Mouse (Mus musculus): ENCODE results near the gene Tmem147.
"Not testable (repeated sequence)": the region's sequence is repeated elsewhere in the genome, so short reads cannot be mapped to it uniquely, and the experiment has no call there.

Gene Tmem147

DNA sequence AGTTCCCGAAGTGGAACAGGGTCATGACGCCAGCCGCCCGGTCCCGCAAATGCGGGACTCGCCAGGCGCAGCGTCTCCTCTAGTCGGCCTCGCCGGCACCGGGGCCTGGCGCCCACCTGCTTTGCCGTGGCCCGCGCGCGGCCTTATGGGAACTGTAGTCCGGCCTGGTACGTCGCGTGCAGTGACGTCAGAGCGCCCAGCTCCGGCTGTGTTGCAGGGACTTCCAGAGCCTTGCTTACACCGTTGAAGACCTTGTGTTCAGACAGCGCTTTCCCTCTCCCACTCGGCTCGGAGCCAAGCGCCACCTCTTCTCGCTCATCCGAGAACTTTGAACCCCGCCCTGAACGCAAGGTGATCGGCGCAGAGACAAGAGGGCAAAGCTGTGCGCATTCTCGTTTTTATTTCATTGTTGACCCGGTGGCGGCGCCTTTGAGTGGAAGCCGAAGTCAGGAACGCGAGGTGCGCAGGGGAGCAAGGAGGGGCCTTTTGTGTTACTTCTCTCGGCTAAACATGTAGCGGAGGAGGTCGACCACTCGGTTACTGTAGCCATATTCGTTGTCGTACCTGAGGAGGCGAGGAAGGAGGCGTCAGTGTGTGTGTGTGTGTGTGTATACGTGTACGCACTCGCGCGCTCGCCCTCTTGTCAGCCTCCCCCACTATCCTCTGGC is at the start of gene Tmem147:
Gene Tmem147 (minus strand): TSS at position 145 of the 668 bp plus-strand sequence.
- DNase-seq: peak; percentile 99

- no peak for DNase-seq
Observed at GRCm38 (mm10) chr7:30777911-30778310, 48.6 kb upstream of the Tmem147 start.

- DNase-seq: no peak
Observed at GRCm38 (mm10) chr7:30777081-30777579, 47.8 kb upstream of the Tmem147 start.

- DNase-seq: no peak
Observed at GRCm38 (mm10) chr7:30776104-30776503, 46.8 kb upstream of the Tmem147 start.

GRCm38 (mm10) chr7:30769236-30769635 is 39.9 kb upstream of the Tmem147 start:
- DNase-seq: no peak

DNA sequence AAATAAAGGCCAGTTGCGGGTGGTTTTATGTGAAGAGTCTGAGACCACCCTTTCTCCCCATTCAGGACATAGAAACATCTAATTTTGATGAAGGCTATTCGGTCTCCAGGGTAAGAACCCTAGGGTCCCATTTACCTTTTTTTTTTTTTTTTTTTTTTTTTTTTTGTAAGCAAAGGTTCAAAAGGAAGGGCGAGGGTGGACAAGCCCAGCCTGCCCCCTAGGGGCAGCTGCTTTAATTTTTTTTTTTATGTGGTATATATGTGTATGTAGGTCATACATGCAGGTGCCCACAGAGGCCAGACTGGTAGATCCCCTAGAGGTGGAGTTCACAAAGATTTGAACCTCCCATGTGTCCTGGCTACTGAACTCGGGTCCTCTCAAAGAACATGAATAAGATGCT is 37.1 kb upstream of the Tmem147 start:
- DNase-seq: no peak

- DNase-seq: no peak
Observed at GRCm38 (mm10) chr7:30765173-30765572, 35.8 kb upstream of the Tmem147 start.

DNA sequence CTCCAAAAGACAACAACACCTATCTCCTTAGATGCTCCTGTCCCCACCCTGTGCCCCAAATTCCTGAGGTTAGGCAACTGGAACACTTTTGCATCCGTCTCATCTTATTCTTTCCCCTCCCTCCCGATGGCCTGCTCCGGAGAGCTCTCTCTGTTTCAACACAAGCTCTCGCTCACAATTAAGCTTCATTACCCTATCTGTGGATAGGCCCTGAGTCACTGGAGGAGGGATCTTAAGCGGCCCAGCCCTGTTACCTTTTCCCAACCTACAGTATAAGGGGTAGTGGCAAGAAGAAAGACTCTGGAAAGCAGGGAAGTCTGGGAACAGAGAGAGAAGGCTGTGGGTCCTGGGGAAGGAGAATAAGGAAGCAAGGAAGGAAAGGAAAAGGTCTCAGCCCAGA is 34.1 kb upstream of the Tmem147 start, which contains the start of gene Dmkn:
Gene Dmkn (plus strand): TSS at position 301 of the 400 bp plus-strand sequence.
- DNase-seq: no peak

- DNase-seq: no peak
Observed at GRCm38 (mm10) chr7:30761769-30762352, 32.5 kb upstream of the Tmem147 start.

GRCm38 (mm10) chr7:30758853-30759252 is 29.5 kb upstream of the Tmem147 start:
- DNase-seq: no peak

DNA sequence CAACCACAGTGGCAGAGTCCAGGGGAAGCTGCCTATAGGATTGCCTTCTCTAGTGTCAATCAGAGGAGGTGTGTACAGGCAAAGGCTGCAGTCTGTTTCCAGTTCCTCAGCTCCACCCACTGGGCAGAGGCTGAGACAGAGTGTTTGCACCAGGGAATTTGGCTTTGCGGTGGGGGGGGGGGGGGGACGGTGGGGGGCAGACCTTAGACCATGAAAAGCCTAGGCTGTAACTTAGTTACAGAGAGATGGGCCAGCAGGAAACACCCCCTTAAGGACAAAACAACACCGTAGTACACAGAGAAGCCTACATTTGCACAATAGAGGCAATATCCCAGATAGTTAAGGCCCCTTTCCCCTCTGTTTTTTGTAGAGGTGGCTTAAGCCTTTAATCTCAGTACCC is 27.7 kb upstream of the Tmem147 start:
- DNase-seq: no peak

DNA sequence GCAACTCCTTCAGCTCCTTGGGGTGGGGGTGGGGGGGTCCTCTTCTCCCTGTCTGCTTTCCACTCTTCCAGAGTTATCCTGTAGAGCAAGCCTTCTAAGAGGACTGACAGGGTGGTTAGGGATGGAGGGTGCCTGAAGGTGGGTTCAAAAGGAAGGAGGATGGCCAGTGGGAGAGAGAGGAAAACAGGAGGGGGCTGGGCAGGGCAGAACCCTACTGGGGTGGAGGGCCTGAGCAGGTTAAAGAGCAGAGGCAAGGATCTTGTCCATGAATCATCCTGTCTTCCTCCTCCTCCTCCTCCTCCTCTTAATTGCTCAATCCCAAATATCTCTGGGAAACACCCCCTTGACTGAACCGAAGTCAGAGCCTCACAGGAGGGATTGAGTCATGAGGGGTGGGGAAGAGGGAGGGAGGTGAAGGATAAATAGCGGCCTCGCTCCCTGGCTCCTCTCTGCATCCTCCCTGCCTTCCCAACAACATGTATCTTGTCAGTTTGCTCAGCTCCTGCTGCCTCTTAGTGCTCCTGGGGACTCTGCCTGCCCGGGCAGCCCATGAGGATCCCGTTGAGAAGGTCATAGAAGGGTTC is 21.8 kb upstream of the Tmem147 start, which contains the start of gene Sbsn:
Gene Sbsn (plus strand): TSS at position 386 of the 584 bp plus-strand sequence.
- no peak for DNase-seq

DNA sequence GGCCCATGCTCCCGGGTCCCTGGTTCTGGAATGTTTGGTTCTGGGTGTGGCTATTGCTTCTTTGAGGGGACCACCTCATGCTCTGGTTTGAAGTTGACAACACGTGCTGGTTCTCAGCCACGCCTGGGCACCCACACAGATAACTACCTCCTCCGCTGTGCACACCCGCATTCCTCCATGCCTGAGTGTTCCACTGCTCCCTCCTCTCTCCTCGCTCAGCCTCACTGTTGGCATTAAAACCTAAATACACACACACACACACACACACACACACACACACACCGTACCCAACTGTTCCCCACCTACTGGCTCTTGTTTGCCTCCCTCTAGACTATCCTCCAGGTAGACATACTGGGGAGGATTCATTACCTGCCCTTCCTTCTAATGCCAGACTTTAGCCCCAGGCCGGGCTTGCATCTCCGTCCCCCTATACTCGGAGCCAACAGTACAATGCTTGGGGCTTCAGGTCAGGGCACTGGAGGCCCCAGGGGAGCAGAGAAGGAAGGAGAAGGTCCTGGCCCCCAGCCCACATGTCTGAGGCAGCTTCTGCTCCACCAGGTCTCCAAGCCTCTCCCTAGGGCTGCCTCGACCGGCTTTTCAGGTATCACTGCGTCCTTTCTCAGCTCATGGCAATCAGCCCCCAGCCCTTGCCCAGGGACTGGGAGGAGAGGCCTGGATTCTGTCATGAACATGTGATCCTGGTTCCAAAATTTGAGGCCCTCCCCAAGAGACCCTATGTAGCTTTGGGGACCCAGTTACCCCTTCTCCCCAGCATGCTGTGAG is 20.7 kb upstream of the Tmem147 start:
- DNase-seq: no peak

DNA sequence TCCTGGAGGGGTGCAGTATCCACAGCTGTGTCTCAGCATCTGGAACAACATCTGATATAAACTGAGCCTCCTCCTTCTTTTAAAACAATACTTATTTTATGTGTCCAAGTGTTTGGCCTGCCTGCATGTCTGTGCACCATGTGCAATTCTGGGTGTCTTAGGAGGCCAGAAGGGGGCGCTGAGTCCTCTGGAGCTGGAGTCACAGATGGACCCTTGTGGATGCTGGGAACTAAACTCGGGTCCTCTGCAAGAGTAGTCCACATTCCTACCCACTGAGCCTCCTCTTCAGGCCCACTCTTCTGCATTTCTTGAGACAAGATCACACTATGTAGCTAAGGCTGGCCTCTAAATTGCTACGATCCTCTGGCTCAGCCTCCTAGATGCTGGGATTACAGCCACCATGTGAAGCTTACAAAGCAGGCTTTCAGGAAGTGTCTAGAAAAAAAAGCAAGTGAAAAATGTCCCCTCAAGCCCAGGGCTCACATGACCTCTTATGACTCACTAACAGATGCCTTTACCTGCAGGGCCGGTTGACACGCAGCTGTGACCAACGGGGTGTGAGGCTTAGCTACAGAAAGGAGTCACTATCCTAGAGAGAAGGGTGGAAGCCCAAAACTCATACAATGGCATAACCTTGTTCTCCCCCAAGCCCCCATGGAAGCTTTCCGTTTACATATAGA is 18.3 kb upstream of the Tmem147 start:
- no peak for DNase-seq

DNA sequence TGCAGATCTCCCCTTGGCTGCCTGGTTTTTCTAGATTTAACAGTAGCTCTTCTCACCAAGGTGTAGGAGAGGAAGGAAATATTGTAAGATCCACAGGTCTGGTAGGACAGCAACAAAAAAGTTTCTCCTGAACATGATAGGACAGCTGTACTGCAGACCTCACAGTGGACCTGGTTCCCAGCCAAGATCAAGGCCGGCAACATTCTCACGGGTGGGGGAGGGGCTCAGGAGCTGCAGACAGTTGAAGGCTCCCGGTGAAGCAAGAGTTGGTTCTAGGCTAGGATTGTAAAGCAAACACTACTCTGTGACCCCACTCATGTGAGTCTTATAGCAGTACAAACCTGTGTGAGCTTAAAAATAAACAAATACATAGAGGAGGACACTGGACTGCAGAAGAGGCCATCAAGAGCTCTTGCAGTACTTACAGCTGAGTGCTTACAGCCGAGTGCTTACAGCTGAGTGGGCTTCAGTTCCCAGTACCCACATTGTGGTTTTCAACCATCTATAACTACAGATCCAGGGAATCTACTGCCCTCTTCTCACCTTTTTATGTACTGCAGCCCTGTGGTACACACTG is 14.8 kb upstream of the Tmem147 start:
- DNase-seq: no peak

DNA sequence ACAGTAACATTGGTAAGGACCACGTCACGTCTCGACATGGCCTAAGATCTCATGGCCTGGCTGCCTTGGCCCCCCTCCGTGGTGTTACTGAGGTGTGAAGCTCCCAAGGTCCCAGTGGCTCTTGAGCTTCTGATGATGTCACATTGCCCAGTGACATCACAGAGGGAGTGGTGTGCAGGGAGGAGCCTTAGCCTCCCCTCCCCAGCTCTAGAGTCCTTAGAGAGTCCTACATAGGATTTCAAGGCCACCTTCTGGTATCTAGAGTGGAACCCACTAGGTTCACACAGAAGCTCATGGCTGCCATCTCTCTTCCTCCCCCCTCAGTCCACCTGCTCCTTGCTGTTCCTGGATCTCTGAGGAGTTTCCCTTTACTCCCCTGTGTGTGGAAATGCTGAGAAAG is 14.3 kb upstream of the Tmem147 start, which contains the start of gene Gapdhs:
Gene Gapdhs (minus strand): TSS at position 65 of the 400 bp plus-strand sequence.
- not testable (repeated sequence) for DNase-seq

DNA sequence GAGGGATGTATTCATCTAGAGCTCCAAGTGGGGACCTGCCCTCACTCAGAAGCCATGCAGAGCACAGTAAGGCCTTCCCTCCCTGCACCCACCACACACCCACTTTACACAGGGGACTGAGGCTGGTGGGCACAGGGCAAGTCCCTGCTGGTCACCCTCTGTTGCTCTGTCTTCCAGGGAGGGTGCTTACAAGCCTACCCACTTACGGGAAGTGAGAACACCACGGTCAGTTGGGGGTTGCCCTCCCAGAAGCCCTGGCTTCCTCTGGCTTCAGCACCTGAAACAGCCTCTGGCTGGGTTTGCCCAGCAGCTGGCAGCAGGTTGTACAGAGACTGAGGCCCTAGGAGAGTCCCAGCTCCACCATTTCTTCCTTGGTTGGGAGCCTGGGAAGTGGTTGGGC is 13.2 kb upstream of the Tmem147 start:
- not testable (repeated sequence) for DNase-seq

DNA sequence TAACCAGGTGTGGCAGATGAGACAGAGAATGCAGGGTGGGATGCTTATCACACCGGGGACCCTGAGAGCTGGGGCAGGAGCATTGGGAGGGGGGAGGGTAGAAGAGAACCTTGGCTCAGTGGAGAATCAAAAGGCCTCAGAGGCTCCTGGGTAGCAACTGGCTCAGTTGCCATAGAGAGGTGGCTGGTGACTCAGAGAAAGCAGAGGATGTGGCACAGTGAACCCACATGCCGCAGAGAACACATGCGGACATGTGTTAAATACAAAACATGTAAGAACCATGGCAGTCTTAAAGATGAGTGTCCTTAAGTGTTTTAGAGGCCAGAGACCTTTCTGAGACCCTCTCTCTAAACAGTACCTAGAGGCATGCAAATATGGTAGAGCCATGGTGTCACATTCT is 6.9 kb upstream of the Tmem147 start:
- no peak for DNase-seq

DNA sequence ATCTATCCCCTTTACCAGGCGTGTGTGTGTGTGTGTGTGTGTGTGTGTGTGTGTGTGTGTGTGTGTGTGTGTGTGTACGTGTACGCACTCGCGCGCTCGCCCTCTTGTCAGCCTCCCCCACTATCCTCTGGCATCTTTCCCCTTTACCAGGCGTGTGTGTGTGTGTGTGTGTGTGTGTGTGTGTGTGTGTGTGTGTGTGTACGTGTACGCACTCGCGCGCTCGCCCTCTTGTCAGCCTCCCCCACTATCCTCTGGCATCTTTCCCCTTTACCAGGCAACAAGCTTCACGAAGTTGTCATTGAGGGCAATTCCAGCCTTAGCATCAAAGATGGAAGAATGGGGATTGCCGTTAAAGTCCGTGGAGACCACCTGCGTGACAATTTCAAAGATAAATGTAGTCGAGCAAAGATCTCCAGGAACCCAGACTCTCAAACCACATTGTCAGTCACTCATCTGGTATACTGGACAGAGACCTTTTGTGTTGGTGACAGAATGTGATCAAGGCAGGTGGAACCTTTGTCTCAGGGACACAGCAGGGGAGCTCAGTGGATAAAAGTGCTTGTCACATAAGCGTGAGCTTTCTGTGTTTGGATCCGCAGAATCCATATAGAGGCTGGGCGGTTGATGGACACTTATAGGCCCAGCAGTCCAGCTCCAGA is 853 bp upstream of the Tmem147 start:
- not testable (repeated sequence) for DNase-seq

DNA sequence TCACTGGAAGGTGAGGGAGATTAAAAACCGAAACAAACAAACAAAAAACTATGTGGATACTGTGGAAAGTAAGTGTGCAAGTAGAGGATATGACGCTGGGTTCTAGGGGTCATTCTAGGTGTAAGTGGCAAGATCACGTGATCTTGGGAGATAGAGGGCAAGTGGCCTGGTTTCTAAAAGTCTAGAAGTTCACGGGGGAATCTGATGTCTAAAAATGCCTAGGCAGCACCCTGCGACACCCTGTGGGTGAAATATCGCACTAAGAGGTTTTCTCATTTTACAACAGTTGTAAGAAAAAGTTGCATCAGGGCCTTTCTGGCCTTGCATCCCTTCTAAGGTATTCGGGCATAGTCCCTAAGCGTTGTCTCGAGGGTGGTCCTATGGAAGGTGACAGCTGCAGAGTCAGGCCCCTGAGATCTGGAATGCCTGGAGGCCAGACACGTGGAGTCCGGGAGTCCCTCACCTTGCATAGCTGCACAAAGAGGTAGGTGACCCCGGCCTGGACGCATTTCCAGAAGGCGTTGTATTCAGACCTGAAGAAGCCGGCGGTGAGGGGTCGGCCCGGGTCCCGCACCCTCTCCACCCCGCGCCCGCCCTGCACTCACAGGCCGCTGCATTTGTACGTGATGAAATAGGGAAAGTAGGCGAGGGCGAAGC is 473 bp downstream of the Tmem147 start:
- DNase-seq: no peak

- DNase-seq: peak; percentile 93
Observed at GRCm38 (mm10) chr7:30728214-30728613, 1.1 kb downstream of the Tmem147 start.

Data from heart, adult 11 months (tissue).